17 mouse cellular contexts compared by ENCODE assay signal in genomic region chr1:159498236-159498635, GRCm38 (mm10). TPM values are rescaled to one million over a fixed set of nuclear protein-coding genes. Genes with fewer than 3 reads are reported as not detected.
DNase-seq lines count a peak whose midpoint lies in the region.
"Had no signal": no experiment of that assay in that cellular context is flagged by ENCODE, and none has a peak within 500 bp of the region (broad histone marks: within the 10 kb centered on the region; RNA-seq: fewer than 3 reads in every experiment).

No protein-coding gene starts in this region.

- DNase-seq in ovary, adult 18-20 months (ENCODE audit: low spot score) = peak; percentile 14
- DNase-seq in ovary, postnatal 10 days (ENCODE audit: low spot score) = no peak
- peak; percentile 26 for DNase-seq in adipocyte (ENCODE audit: low spot score)
- peak; percentile 1 to 43 for DNase-seq in adrenal gland, postnatal 36 days
- DNase-seq in cerebellum, postnatal 4 days (ENCODE audit: low spot score in 2 of 2) = no peak
- DNase-seq in neural tube, embryonic 10.5 days (ENCODE audit: extremely low spot score, low spot score) = no peak
- DNase-seq: cerebellum, adult 11-12 months; cerebellum, adult 8-10 months; cerebellum, postnatal 36 days; gastrocnemius, postnatal 10 days; gastrocnemius, postnatal 36 days; heart, adult 2 months; heart, postnatal 14 days; heart, postnatal 4 days had no signal

RNA-seq across cellular contexts. Expression of gene Tnr, which starts 25.3 kb away (rescaled TPM):
- 1 to 10 TPM; 1.8 to 2.1 TPM for total RNA-seq in adrenal gland, postnatal 36 days (2021)
- total RNA-seq: ES-E14; gastrocnemius, adult 18-20 months; gastrocnemius, postnatal 36 days; granulocyte monocyte progenitor cell, adult 5-6 weeks had no signal

Comparison
In these comparisons a context has a peak if more than half of its experiments do, and no peak if none do; other contexts are left out.
1. DNase-seq: peak in ovary, adult 18-20 months (single experiment), adipocyte (single experiment) and adrenal gland, postnatal 36 days (2 of 2); none in ovary, postnatal 10 days (single experiment), cerebellum, postnatal 4 days (0 of 2) and neural tube, embryonic 10.5 days (single experiment).